Mouse (Mus musculus) olfactory bulb, adult 2 months (tissue): ENCODE results near the gene Mfrp.

Experiments used
- CTCF ChIP-seq: fragments of 200-500 bp; IDR thresholded peaks from 2 replicates; pipeline ENCODE4 v1.5.1; 2012; ENCODE audit warnings: low read depth, mild to moderate bottlenecking, low read length, moderate library complexity; ENCODE audit not compliant: insufficient read depth
- POLR2A ChIP-seq: fragments of 200-500 bp; IDR thresholded peaks from 2 replicates; pipeline ENCODE4 v1.6.1; 2012; ENCODE audit warnings: mild to moderate bottlenecking, low read depth, low read length, moderate library complexity; ENCODE audit not compliant: insufficient read depth

- peak; percentile 91 for TF ChIP-seq POLR2A
- no peak for TF ChIP-seq CTCF
Measured at GRCm38 (mm10) chr9:44084659-44085229, 16.8 kb upstream of the Mfrp start.
